Mouse (Mus musculus): ENCODE measurements around the gene Clec2e. TPM values are rescaled to one million over a fixed set of nuclear protein-coding genes. Genes with fewer than 3 reads are reported as not detected.
A peak's percentile ranks its signal among the peaks of the same experiment; 100 is the strongest.
"Not testable (repeated sequence)": the region's sequence is repeated elsewhere in the genome, so short reads cannot be mapped to it uniquely, and the experiment has no call there.

Clec2e gene
- total RNA-seq (2017) = 0.29 TPM in 1 of 3 replicates, not detected in the others

- not testable (repeated sequence) for ATAC-seq (replicated peaks; ENCODE audit: insufficient number of reproducible peaks, low FRiP score, low TSS enrichment, poor library complexity, severe bottlenecking)
Measured at GRCm38 (mm10) chr6:129100794-129101193, at the start of gene Clec2e. Clec2e (minus strand) TSS chr6:129100913.

DNA sequence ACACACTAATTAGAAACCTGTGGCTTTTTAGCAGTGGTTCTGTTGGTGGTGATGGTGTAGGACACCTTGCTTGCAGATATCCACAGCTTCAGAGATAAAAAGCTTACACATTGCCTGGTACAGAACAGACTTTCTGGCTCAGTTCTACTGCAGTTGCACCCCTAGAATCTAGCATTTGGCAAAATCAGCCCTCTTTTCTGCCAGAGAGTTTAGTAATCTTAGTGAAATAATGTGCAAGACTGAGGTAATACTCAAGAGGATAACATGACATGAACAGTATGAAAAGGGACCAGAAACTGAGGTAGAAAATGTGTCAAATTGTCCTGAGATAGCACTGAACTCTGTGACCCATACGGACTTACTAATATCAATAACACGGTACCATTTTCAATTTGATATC lies 46.1 kb upstream of the Clec2e start:
- no peak for ATAC-seq (replicated peaks; ENCODE audit: insufficient number of reproducible peaks, low FRiP score, low TSS enrichment, poor library complexity, severe bottlenecking)

GRCm38 (mm10) chr6:129132604-129133341 lies 32.1 kb upstream of the Clec2e start:
- no peak for ATAC-seq (replicated peaks; ENCODE audit: insufficient number of reproducible peaks, low FRiP score, low TSS enrichment, poor library complexity, severe bottlenecking)

DNA sequence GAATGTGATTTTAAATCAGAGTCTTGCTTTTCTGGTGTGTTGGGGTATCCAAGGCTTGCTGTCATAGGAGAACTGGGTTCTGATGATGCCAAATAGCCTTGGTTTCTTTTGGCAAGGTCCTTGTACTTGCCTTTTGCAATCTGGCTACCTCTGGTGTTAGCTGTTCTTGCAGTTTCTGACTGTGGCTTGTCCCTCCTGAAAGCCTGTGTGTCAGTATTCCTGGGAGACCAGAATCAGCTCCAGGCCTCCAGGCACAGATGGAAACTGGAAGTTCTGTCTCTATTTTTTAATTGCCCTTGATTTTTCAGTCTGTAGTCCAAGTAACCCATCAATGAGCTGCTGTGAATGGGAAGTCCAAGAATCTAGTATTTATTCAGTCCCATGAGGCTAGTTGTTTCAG lies 26.1 kb upstream of the Clec2e start:
- no peak for ATAC-seq (replicated peaks; ENCODE audit: insufficient number of reproducible peaks, low FRiP score, low TSS enrichment, poor library complexity, severe bottlenecking)

- ATAC-seq (replicated peaks; ENCODE audit: insufficient number of reproducible peaks, low FRiP score, low TSS enrichment, poor library complexity, severe bottlenecking) = not testable (repeated sequence)
Measured at GRCm38 (mm10) chr6:129124531-129124930, 23.8 kb upstream of the Clec2e start.

GRCm38 (mm10) chr6:129116223-129116622 lies 15.5 kb upstream of the Clec2e start:
- no peak for ATAC-seq (replicated peaks; ENCODE audit: insufficient number of reproducible peaks, low FRiP score, low TSS enrichment, poor library complexity, severe bottlenecking)

- ATAC-seq (replicated peaks; ENCODE audit: insufficient number of reproducible peaks, low FRiP score, low TSS enrichment, poor library complexity, severe bottlenecking) = not testable (repeated sequence)
Measured at GRCm38 (mm10) chr6:129114237-129114636, 13.5 kb upstream of the Clec2e start.

GRCm38 (mm10) chr6:129113769-129114168 lies 13.1 kb upstream of the Clec2e start:
- ATAC-seq (replicated peaks; ENCODE audit: insufficient number of reproducible peaks, low FRiP score, low TSS enrichment, poor library complexity, severe bottlenecking) = no peak

DNA sequence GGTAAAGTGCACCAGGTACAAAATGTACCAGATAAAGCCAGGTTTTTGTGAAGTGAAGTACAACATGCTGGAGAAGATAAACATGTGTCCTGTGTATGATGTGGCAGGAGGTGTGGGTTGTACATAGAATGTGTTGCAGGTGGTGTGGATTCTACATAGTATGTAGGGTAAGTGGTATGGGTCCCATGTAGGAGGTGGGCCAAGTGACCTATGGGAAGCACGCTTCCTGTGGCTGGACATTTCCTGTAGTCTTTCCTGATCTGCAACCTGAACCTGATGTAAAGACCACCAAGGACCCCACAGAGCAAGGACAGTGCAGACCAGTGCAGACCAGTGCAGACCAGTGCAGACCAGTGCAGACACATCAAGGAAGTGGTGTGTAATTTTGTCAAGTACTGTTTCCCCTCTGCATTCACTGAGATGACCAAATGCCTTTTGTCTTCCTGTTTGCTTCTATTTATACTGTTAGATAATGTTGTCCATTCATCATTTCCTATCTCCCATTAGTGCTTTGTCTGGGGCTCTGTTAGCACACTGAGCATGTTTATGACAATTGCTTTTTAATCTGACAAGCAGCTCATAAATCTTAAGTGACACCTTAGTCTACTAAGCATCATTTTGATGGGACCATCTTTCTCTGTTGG lies 12.4 kb upstream of the Clec2e start:
- ATAC-seq (replicated peaks; ENCODE audit: insufficient number of reproducible peaks, low FRiP score, low TSS enrichment, poor library complexity, severe bottlenecking) = no peak

DNA sequence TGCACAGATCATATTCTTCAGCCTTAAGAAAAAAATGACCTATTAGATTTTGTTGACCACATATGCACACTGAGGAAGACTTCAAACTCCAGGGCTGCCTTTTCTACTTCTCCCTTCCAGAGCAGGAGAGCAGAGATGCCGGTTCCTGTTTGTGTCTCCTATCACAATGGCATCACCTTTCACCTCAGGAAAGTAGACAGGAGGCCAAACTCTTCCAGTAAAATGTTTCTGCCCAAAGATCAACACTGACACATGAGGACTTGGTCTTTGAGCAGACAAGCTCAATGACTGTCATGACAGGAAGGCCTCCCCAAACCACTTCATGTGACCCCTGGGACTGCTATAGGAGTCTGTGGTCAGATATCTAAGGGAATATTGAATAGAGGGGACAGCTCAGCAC lies 11.8 kb upstream of the Clec2e start:
- no peak for ATAC-seq (replicated peaks; ENCODE audit: insufficient number of reproducible peaks, low FRiP score, low TSS enrichment, poor library complexity, severe bottlenecking)

DNA sequence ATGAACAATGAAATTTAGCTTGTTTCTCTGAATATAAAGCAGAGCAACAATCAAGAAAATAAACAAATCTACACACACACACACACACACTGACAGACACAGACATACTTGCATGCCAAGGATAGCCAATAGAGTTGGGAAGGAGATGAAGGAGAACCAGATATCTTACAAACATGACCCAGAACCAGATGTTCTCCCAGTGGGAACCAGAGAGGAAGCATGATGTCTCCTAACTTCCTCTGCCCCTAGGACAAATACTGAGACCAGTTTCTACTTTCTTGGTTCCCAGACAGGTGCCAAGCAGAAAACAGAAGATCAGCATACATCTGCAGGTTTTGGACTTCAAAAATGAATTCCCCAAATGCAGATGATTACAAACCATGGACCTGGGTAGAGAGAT lies 7.2 kb upstream of the Clec2e start:
- ATAC-seq (replicated peaks; ENCODE audit: insufficient number of reproducible peaks, low FRiP score, low TSS enrichment, poor library complexity, severe bottlenecking) = no peak

DNA sequence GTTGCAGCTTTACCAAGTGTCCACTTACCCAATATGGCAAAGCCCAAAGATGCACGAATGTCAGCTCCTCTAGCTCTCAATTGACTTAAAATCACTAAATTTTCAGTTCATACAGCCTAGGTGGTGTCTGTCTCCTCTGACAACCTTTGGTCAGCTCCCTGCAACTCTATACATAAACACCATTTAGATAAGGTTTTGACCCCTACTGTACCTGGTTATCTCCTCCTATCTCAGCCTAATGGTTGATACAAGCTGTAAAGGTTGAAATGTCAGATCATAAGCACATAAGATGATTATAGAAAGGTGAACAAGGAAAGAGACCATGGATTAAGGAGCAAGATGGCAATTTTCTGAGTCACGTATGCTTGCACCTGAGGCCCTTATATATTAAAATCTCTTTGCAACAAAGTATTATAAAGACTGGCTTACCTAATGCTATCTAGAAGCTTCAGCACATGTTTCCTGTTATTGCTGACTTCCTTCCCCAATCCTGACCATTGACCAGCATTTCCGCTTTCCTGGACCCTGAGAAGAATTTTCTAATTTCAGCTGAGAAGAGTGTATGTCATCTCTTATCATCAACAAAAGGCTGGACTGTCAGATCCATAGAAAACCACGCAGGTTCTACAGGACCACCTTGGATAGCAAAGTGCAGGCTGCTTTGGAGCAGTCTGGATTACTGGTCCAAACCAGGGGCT lies 2.3 kb upstream of the Clec2e start:
- ATAC-seq (replicated peaks; ENCODE audit: insufficient number of reproducible peaks, low FRiP score, low TSS enrichment, poor library complexity, severe bottlenecking) = 0 out of 2 replicates have a peak, but pooled peaks have one; percentile 27

DNA sequence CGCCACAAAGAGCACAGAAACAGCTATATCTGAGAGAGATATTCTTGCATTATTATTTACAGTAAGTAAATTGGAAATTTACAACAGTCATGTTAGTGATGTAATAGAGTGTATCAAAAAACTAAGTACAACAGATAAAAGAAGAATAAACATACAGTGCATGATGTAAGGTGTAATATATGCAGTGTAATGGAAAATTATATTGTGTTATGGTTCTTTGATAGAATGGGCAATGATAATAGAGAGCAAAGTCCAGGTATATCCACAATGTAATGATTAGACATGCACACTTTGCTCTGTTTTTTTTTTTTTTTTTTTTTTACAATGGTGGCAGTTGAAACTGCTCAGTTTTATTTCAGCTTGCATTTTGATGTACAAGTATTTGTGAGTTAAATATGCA lies 891 bp upstream of the Clec2e start:
- ATAC-seq (replicated peaks; ENCODE audit: insufficient number of reproducible peaks, low FRiP score, low TSS enrichment, poor library complexity, severe bottlenecking) = no peak

DNA sequence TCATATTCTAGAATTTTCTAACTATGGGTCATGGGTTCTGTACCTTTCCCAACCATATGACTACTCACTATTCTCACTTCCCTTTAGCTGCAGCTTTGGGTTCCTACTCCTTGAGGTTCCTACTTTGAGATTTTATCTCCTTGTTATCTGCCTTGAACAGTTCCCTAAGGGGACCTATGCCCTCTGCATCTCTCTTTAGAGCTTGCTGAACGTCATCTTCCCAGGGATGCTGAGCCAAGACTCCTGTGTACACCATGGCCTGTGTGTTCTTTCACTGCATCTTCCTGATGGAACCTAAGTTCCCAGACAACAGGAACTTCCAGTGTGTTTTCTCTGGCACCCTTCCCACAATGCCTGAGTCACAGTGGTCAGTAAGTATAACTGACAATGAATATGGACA lies 2.8 kb downstream of the Clec2e start:
- peak; percentile 75; the same call in 1 of the 2 replicates for ATAC-seq (replicated peaks; ENCODE audit: insufficient number of reproducible peaks, low FRiP score, low TSS enrichment, poor library complexity, severe bottlenecking)

GRCm38 (mm10) chr6:129095166-129095565 lies 5.5 kb downstream of the Clec2e start:
- peak; percentile 78 for ATAC-seq (replicated peaks; ENCODE audit: insufficient number of reproducible peaks, low FRiP score, low TSS enrichment, poor library complexity, severe bottlenecking)

- not testable (repeated sequence) for ATAC-seq (replicated peaks; ENCODE audit: insufficient number of reproducible peaks, low FRiP score, low TSS enrichment, poor library complexity, severe bottlenecking)
Measured at GRCm38 (mm10) chr6:129088596-129088995, 12.1 kb downstream of the Clec2e start.

DNA sequence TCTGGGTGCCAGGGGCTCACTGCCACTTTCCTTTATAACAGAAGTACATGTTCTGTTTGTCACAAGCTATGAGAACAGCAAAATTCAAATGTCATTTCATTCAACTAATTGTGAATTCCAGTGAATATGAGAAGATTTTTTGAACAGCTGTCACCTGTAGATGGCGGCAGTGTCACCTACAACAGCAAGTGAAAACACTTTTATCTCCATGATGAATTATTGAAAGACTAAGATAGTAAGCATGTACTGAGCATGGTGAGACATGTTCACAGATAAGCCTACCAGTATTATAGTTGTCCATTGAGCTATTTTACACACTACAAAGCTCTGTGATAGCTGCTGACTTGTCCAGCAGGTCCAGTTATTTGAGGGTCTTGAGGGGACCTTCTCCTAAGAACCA lies 12.6 kb downstream of the Clec2e start:
- no peak for ATAC-seq (replicated peaks; ENCODE audit: insufficient number of reproducible peaks, low FRiP score, low TSS enrichment, poor library complexity, severe bottlenecking)

GRCm38 (mm10) chr6:129086031-129086430 lies 14.7 kb downstream of the Clec2e start:
- not testable (repeated sequence) for ATAC-seq (replicated peaks; ENCODE audit: insufficient number of reproducible peaks, low FRiP score, low TSS enrichment, poor library complexity, severe bottlenecking)

GRCm38 (mm10) chr6:129085098-129085497 lies 15.6 kb downstream of the Clec2e start:
- no peak for ATAC-seq (replicated peaks; ENCODE audit: insufficient number of reproducible peaks, low FRiP score, low TSS enrichment, poor library complexity, severe bottlenecking)

GRCm38 (mm10) chr6:129066986-129067385 lies 33.7 kb downstream of the Clec2e start:
- ATAC-seq (replicated peaks; ENCODE audit: insufficient number of reproducible peaks, low FRiP score, low TSS enrichment, poor library complexity, severe bottlenecking) = peak; percentile 93

All from monocyte, adult 5-6 weeks (primary cell).